Mouse (Mus musculus) bone marrow, adult 2 months (tissue): Measurements from ENCODE around the gene Adsl. TPM values are rescaled to one million over a fixed set of nuclear protein-coding genes. Genes with fewer than 3 reads are reported as not detected.

Source experiments
- H3K27ac ChIP-seq: fragments of 200-500 bp; 2 replicates; pipeline ENCODE4 v1.5.1; 2012; ENCODE audit warnings: low read depth, mild to moderate bottlenecking, control low read depth, inconsistent platforms, low read length; ENCODE audit not compliant: control insufficient read depth, poor library complexity, insufficient read depth
- H3K4me1 ChIP-seq: fragments of 200-500 bp; 2 replicates; pipeline ENCODE4 v1.6.1; 2011; ENCODE audit warnings: low read length; ENCODE audit not compliant: control insufficient read depth, insufficient read depth
- H3K4me3 ChIP-seq: fragments of 200-500 bp; replicated peaks from 2 replicates; pipeline ENCODE3; 2011; ENCODE audit warnings: mild to moderate bottlenecking, low read depth, low read length, control low read depth; ENCODE audit not compliant: control insufficient read depth
- CTCF ChIP-seq: fragments of 200-500 bp; IDR thresholded peaks from 2 replicates; pipeline ENCODE4 v1.5.1; 2011; ENCODE audit warnings: low read length, control low read depth; ENCODE audit not compliant: control insufficient read depth, insufficient read depth
- POLR2A ChIP-seq: fragments of 200-500 bp; IDR thresholded peaks from 2 replicates; pipeline ENCODE4 v1.6.1; 2011; ENCODE audit warnings: low read depth, mild to moderate bottlenecking, control low read depth, low read length, borderline replicate concordance; ENCODE audit not compliant: control insufficient read depth
- WGBS: fragments of 180-500 bp; shearing (Covaris S2); methylation state at CpG from one replicate; pipeline ENCODE4 v1.1.7; 2018; 5-methylcytosine and 5-hydroxymethylcytosine counted together
- polyA plus RNA-seq: library from polyadenylated mRNA; stranded (reverse); fragments of >200 nt; gene quantifications from 2 replicates; pipeline ENCODE4 v1.2.4, GENCODE M21; 2011; ENCODE audit warnings: low replicate concordance; ENCODE audit not compliant: missing spikeins, insufficient read depth, insufficient read length

Gene Adsl
- polyA plus RNA-seq, 1 experiment = 11.1 TPM

DNA sequence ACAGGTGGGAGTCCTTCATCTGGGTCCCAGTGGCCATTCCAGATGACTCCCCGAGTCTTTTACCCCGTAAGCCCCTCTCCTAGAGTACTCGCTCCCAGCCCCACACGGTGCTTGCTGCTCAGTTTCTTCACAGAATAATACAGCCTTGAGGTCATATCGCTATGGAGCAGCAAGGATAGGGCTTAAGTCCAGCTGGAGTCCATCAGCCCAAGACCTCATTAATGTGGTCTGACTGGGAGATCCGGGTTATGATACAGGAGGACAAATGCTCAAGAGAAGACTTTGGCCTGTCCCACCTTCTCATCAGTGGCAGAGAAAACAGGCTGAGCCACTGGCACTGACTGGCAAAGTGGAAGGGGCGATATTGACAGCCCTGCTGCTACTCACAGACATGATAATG lies 69.0 kb downstream of the Adsl start:
- H3K4me3 ChIP-seq = no peak overlapping the region
- no peak overlapping the region for H3K27ac ChIP-seq
- WGBS = 89% methylated on average over 7 of the region's 7 CpGs
- H3K4me1 ChIP-seq = peaks cover 10% of the 10 kb centered on the region
- TF ChIP-seq POLR2A (no peak), CTCF (no peak)

Other genes starting within 250 kb of the Adsl start
- 29.2 and 65.3 TPM in 2 replicates for gene Tnrc6b, start 237.2 kb upstream of the Adsl start, polyA plus RNA-seq
- gene Sgsm3, start 29.3 kb downstream of the Adsl start, polyA plus RNA-seq = 6.2 and 8.3 TPM in 2 replicates
- 19.4 and 53.7 TPM in 2 replicates for gene Mrtfa, start 242.3 kb downstream of the Adsl start, polyA plus RNA-seq